Mouse (Mus musculus) liver, postnatal 0 days (tissue): ENCODE data around the gene Kalrn.

Source experiments
- CTCF ChIP-seq: sonication (generic); IDR thresholded peaks from 2 replicates; pipeline ENCODE4 v1.5.1; 2016; ENCODE audit warnings: antibody characterized with exemption, low read depth
- EP300 ChIP-seq: IDR thresholded peaks from 2 replicates; pipeline ENCODE4 v1.6.1; 2016; ENCODE audit warnings: antibody characterized with exemption, low read depth, mild to moderate bottlenecking

GRCm38 (mm10) chr16:34538679-34539185 is 34.6 kb downstream of the Kalrn start:
- TF ChIP-seq EP300 (no peak), CTCF (no peak)
